Mouse (Mus musculus): ENCODE data around the gene Tdpoz2. TPM values are rescaled to one million over a fixed set of nuclear protein-coding genes. Genes with fewer than 3 reads are reported as not detected.

Gene Tdpoz2
- not detected in 2 replicates for polyA plus RNA-seq (2012; rRNA removed)

GRCm38 (mm10) chr3:93652586-93652985, at the start of gene Tdpoz2:
TSS of gene Tdpoz2 (minus strand) at chr3:93652686.

GRCm38 (mm10) chr3:93692970-93693369, 40.5 kb upstream of the Tdpoz2 start, which contains the start of gene Gm37596:
TSS of gene Gm37596 (minus strand) at chr3:93693070.

GRCm38 (mm10) chr3:93676210-93676609, 23.7 kb upstream of the Tdpoz2 start, which contains the start of gene Tdpoz1:
TSS of gene Tdpoz1 (minus strand) at chr3:93676310.

Other genes with a start within 250 kb of the Tdpoz2 start
- gene Tchh, start 210.4 kb downstream of the Tdpoz2 start, polyA plus RNA-seq (2012; rRNA removed): 0.08 and 0.15 TPM in 2 replicates
- gene Tchhl1, start 183.9 kb downstream of the Tdpoz2 start, polyA plus RNA-seq (2012; rRNA removed): not detected in 2 replicates
- 39.5 and 106 TPM in 2 replicates for gene S100a11, start 132.2 kb downstream of the Tdpoz2 start, polyA plus RNA-seq (2012; rRNA removed)
- gene S100a10, start 97.6 kb downstream of the Tdpoz2 start, polyA plus RNA-seq (2012; rRNA removed): 48.0 and 49.3 TPM in 2 replicates
- not detected in 2 replicates for gene Tdpoz1, start 23.6 kb upstream of the Tdpoz2 start, polyA plus RNA-seq (2012; rRNA removed)
- not detected in 2 replicates for gene Gm37596, start 40.4 kb upstream of the Tdpoz2 start, polyA plus RNA-seq (2012; rRNA removed)
- gene Gm5773, start 120.3 kb upstream of the Tdpoz2 start, polyA plus RNA-seq (2012; rRNA removed): not detected in 2 replicates
- gene Tdpoz4, start 143.7 kb upstream of the Tdpoz2 start, polyA plus RNA-seq (2012; rRNA removed): not detected in 2 replicates
- not detected in 2 replicates for gene Tdpoz3, start 173.3 kb upstream of the Tdpoz2 start, polyA plus RNA-seq (2012; rRNA removed)

Measured in ovary, adult 2 months (tissue).